Mouse (Mus musculus) cerebellum, adult 9-10 months (tissue): Measurements from ENCODE around the gene Casz1.

Experiments
- DNase-seq: peaks from one replicate; pipeline ENCODE4 v3.0.0; 2022

Gene Casz1

DNA sequence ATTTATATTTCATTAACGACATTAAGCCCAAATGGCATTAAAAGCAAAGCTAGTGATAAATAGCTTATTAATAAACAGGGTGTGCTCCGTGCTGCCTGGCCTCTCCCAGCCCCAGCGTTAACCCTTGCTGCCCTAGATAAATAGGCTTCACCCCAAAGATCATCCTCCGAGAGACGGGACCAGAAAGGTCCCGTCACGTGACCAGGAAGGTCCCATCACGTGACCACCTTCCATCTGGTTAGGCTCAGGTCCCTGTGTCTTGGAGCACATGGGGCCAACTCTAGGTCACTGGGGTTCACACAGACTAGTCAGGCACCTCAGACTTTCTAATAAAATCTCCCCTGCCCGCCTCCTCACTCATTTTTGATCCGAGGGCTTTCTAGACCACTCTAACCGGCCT, 42.5 kb downstream of the Casz1 start:
- DNase-seq: no peak

DNA sequence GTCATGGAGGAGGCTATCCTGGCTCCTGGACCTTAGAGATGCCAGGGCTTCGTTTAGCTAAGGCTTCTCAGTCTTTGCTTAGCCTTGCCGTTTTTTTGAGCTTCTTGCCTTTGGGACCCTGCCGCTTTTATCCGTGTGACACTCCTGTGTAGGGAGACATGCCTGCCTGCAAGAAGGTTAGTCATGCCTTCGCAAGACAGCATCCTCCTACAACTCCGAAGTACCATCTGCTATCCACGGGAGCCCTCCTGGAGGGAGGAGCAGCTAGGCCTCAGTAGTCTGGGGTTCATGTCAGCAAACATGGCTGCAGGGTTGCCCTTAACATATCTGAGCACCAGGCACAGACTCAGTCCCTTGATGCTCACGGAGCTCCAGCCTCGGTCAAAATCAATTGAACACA, 43.4 kb downstream of the Casz1 start:
- DNase-seq: no peak

DNA sequence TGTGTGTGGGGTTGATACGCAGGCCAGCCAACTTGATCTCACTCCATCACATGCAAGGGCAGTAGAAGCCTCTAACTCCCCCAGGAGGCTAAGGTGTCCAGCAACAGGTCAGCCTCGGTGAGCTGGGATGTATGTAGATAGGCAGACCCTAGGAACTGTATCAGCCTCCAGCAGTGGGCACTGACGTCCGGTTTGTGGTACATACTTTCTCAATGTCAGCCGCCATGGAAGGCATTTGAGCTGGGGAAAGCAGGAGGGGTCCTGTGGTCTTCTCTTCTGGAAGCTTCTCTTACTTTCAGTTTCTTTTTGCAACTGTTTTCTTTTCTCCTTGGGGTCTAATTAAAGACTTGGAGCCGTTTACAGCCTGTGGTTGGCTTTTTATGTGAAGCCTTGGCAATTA, 45.2 kb downstream of the Casz1 start:
- no peak for DNase-seq

DNA sequence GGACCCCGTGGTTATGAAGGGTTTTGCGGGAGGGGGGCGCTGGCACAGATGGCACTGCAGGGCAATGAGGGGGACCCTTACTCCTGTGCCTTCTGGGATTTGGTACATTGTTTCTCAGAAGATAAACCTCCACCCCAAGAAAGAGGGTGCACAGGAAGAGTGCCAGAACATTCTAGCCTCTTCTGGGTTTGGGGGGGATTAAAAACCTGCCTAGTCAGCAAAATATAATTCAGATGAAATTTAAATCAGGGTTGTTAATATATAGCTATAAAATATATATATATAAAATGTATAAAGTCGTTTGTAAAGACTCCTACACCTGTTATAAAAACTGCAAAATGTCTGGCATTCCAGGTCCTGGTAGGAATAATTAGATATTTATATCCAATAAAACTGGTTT, 48.8 kb downstream of the Casz1 start:
- DNase-seq: no peak

DNA sequence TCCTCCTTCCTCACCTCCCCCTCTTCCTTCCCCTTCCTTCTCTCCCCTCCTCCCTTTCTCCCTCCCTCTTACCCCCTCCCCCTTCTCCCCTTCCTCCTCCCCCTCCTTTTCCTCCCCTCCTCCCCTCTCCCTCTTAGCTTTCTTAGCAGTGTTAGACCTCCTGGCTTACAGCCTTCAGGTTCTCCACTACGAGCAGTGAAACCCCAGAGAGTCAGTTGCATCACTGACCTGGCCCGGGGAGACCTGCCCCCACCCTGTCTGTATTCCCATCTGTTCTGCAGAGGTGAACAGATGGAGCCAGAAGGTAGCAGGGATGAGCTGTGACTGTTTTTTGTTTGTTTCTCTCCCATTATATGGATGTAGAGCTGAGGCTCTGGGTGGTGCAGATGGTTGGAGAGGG, 49.9 kb downstream of the Casz1 start:
- no peak for DNase-seq

DNA sequence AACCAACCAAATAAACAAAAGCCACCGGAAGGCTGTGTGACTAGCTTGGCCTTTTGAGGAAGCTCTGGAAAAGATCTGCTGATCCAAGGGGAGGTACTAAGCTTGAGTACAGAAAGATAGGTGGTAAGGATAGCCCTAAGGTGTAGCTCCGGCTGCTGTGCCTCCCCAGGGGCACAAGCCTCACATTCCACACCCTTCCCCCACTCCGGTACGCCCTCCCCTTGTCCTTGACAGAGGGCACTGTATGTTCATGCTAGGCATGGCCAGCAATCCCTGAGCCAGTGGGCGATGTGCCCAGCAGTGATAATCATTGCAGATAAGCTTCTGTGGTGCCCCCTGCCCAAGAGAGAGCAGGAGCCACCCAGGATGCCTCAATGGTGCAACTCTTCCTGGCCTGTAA, 51.3 kb downstream of the Casz1 start:
- no peak for DNase-seq

DNA sequence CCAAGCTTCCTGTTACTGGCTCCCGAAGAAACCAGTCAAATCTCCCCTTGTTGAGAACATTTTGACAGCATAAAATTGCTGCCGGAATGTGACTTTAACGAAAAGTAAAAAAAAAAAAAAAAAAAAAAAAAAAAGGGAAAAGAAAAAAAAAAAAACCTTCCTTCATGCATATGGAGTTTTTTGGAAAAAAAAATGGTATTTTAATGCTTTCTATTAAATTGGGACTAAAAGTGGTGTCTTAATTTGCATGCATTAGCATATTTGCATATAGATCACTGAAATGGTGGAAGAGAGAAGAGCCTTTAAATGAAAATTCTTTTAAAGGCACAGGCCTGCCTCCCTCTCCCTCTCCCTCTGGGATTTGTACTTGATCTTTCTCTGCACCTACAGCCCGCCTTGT, 52.0 kb downstream of the Casz1 start:
- DNase-seq: no peak

DNA sequence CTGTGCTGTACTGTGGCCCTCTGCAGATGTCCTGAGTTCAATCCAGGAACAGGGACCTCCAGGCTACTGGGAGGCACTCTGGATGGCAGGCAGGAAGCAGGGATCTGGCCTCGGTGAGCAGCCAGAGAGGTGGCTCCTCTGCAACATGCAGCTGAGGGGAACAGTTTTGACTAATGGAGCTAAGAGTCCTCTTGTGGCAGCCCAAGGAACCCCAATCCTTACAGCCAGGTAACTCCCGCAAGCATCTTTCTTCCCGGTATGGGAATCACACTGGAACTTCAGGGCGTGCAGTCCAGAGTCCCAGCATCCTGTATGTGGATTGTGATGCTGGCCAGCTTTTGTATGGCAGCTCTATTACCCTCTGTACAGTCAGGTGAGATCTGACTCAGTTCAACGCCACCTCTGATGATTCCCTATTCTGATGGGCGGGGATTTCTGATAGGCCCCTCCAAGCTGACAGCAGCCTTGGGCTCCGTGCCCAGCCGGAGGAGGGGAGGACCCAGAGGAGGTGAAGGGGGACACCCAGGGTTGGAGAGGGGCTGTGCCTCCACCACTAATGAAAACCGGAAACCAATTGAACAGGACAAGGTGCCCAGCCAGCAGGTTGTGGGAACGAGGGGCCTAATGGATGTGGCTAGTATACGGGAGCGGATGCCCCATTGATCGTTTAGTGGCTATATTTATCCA, 53.3 kb downstream of the Casz1 start:
- no peak for DNase-seq

DNA sequence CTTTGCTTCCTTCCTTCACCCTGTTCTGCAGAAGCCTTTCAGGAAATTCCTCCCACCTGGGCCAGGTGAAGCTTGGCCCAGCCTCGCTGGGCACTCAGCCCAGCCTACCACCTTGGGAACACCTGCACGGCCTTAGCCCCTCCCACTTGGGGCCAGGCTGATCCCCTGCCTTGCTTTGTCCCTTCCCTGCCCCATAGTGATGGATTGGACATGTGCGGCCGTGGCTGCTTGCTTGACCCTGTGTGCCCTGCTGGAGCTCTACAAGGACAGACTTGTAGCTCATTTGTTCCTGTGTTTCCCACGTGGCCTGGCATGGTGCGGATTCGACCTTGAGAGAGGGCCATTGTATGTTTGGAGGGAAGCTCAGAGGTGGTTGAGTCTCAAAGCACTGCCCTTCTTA, 54.0 kb downstream of the Casz1 start:
- DNase-seq: no peak

DNA sequence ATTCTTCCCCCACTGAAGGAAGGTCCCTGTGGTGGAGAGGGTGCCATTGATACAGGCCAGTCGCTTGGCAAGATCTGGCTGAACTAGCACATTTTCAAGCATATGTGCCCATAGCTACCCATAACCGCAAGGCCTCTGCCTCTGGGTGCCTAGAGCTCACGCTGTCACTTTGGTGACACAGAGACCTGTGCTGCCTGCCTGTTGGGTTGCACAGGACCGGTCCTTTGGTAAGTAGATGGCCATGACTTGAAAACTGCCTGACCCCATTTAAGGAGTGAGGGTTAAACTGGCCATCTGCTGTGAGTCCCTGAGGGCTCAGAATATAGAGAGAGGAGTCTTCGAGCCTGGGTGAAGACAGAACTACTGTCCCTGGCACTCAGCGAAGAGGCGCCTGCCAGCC, 55.2 kb downstream of the Casz1 start:
- no peak for DNase-seq

DNA sequence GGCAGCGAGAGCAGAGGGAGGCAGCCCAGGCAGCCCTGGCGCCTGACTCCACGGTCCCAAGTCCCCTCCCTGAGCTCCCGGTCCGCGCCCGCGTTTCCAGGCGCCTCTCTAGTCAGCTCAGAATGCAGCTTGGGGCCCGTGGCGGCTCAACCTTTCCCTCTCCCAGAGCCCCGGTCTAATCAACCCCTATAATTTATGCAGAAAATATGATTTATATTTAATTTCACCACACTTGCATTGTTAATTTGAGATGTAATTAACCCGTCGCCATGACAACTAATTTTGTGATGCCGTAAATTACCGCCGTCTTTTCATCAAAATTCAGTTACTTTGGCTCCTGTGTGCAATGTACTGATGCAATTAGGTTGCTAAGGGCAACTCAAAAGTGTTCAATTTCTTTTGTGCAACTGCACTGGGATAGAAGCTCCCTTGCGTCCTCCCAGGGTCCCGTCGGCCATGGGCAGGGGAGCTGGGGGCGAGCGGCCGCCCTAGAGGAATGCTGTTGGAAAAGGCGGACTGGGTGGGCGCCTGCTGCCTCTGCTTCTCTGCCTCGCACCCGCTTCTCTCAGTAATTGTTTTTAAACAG, 55.8 kb downstream of the Casz1 start:
- no peak for DNase-seq

DNA sequence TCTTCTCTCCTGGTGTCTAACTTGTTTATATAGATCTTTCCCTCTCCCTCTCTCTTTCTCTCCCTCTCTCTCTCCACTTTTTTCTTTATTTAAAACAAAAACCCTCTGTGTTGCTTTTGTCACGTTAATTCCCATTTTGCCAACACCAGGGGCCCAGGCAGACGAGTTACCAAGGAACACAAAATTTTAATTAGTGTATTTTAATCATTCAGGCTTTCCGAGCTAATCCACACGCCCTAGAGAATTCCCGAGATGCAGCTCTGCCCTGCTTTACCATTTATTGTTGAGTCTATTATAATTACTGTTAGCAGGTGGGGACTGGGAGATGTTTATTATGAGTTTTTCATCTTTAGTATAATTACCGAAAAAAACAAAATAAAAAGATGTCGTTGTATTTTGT, 56.4 kb downstream of the Casz1 start:
- no peak for DNase-seq

DNA sequence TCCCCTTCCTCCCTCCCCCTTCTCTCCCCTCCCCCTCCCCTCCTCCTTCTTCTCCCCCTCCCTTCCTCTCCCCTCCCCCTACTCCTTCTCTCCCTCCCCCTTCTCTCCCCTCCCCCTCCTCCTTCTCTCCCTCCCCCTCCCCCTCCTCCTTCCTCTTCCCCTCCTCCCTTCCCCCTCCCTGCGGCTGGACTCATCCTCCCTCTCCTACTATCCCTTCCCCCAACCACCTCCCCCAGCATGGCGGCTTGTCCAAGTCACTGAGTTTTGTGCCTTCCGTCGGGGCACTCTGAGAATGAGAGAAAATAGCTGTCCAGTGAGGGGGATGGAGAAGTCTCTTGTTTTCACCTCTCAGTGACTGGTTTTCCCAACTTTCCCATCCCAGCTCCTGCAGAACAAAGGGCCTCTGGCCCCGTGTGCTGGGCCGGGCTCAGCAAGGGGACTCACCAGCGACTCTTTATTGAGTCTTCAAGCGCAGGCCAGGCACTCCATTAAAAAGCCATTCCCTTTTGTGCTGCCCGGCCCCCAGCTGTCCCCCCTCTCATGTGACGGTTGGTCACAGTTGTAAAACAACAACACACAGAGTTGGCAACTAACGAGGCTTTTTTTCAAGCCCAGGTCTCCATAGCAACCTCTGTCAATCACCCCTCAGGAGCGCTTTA, 62.7 kb downstream of the Casz1 start:
- no peak for DNase-seq

DNA sequence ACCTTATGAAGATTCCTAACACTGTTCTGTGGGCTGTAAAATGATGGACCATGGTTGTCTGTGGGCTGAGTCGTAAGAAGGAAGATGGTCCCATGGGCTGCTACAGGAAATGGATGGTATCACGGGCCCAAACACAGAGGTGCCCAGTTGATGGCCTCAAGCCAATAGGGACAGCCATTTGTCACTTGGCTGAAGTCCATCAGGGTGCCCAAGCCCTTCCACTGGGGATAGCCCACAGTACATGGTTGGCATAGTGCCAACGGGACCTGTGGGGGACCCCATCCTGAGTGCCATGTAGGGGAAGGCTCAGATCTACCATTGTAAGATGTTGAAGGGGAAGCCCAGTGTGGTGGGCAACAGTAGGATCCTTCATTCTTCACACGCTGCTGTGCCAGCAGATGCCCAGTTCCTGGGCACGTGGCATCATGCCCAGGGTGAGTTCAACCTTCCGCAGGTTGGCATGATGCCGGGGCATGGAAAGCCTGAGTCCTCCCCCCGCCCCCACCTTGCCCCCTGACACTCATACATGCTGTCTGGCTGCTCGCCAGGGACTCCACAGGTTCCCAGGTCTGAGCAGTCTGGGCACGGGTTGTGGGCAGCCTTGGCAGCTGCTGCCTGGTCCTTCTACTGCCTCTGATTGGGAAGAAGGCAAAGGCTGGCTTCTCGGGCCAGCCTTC, 63.6 kb downstream of the Casz1 start:
- no peak for DNase-seq

DNA sequence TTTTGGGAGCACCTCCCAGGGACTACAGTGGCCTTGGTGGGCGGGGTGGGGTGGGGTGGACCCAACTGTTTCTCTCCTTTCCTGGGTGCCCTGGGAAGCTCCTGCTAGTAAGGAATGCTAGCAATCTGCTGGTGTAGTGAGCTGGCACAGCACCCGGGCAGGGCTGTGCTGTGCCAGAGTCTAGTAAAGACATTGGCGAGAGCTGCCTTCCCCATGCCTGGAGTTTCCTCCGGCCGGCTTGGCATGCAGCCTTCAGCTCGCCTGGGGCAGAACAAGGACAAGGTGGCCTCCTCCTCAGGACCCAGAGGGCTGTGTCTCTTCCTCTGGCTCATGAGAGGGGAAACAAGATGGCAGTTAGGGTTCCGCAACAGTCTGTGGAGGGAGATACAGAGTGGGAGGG, 65.3 kb downstream of the Casz1 start:
- DNase-seq: peak; percentile 73

DNA sequence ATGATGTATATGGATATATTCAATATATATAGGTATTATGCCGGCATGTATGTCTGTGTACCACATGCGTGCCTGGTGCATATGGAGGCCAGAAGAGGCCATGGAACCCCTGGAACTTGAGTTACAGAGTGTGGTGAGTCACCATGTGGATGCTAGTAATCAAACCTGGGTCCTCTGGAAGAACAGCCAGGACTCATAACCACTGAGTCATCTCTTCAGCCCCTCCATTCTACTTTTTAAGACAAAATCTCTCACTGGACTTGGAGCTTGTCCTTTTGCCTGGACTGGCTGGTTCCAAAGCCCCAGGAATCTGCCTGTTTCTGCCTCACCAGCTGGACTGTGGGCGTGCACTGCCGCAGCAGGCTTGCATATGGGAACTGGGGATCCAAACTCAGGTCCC, 66.3 kb downstream of the Casz1 start:
- DNase-seq: no peak

DNA sequence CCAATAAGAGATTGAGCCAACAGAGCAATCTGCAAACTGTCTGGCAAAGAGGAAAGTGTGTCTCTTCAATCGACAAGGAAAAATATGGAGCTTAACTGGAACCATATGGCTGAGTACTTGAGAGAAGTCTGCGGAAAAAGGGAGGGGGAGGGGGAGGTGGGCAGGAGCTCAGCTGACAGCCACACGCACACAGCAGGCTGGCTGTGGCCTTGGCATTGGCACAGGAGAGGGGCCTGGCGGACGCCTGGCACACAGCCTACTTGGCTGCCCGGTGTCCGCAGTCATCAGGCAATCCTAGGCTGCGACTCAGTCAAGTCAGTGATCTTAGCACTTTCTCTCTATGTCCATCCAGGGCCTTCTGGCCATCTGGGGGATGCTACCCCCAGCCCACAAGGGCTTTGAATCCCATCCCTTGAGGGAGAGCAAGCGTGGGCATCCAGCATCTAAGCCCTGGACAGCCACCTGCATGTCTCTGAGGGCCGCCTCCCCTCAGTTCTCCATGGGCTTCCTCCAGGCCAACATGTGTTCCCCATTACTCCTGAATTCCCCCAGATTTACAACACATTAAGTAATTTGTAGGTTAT, 67.6 kb downstream of the Casz1 start:
- DNase-seq: peak; percentile 82

DNA sequence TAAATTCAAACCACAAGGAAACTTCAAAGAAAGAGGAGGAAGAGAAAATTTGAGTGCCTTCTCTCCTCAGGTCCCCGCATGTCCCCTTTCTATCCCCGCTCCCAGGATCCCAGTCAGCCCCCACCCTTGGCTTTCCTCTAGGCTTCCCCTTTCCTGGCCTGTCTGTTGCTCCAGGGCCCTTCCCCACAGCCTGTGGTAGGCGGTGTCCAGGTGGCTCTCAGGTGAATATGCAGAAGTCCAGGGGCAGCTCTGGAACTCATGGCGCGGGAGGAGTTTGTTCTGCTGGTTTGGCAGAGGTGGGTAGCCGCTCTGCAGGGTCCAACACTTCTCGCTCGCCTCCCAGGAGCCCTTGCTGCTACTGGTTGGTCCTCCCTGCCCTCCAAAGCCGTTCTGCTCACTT, 68.1 kb downstream of the Casz1 start:
- DNase-seq: no peak

DNA sequence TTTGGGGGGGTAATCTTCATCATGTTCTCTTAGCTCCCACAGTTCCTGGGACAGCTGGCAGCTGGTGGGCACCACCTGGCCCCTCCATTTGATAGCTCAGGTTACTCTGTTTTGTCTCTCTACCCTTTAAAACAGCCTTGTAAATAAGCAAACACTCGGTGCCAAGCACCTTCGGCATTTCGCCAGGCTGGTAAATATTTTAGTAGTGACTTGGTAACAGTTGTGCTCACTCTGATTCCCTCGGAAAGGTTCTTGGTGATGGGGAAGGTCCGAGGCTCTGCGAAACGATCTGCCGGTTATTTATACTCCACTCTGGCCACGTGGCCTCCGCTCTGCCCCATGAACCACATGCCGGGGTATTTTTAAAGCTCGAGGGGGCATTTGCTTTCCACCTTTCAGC, 68.6 kb downstream of the Casz1 start:
- DNase-seq: no peak

DNA sequence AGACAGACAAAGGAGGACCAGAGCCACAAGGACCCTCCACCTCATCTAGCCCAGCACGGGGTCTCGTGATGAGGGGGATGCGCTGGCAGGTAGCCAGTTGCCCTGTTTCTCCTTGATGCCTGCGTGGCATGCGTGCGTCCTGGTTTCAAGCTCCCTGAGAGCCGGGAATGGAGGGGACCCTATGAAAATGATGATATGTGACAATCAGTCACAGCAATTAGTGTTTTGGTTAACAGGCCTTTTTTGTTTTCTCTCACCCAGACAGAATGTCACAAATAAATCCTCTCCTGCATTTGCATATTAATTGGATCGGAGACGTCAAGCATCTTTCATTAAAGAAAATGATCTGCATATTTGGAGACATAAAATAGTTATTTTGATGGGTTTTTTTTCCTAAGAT, 71.9 kb downstream of the Casz1 start:
- no peak for DNase-seq

DNA sequence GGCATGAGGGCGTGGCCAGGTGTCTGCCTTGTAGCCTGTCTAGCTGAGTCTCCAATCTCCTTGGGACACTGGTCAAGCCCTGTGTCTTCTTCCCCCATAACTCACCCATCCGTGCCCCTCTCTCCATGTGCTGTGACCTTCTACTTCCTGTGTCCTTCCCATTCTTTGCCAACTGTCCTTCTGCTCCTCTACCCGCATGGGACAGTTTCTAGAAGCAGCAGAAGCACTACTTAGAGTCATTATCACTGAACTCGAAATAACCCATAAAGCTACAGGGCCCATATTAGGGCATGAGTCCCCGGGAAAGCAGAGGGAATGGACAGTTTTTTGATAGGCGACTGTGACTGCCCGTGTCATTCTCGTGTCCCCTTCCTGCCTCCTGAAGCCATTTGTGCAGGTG, 72.6 kb downstream of the Casz1 start:
- no peak for DNase-seq

DNA sequence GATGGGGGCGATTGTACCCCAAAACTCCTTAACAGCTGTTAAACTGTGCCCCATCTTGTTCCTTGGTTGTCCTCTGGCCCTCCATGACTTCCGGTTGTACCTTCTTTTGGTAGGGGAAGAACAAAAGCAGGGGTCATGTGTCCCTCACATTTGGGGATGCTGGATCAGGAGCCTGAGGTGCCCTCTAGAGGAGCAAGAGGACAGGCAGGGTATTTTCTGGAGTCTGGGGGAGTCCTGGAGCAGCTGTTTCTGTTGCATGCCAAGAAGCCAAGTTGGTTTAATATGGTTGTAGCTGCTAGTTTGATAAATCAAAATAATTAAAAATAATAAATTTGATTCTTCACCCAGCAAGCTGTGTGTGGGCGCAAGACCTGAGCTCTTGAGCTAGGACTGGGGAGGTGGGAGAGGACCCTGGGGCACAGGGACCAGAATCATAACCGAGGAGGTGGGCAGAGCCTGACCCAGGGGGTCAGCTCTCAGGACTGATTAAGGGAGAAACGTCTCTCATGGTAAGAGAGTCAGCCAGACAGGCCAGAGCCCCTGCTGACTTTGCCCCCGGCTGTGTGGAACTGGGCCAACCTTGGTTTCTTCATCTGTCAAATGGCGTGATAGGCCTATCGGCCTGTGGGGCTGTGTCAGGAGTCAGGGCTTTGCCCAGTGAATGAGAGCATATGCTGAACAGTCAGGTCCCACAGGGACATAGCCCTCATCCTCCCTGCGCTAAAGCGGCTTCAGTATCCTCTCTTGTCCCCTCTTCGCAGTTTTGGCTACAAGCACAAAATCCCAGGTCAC, 74.2 kb downstream of the Casz1 start:
- no peak for DNase-seq
